Mouse (Mus musculus): ENCODE results near the gene Mttp.

GRCm38 (mm10) chr3:138133463-138133862 lies 11.3 kb downstream of the Mttp start:
- TF ChIP-seq POLR2A (IDR thresholded peaks at IDR 0.05; ENCODE audit: low read depth, low read length) (no peak), CTCF (IDR thresholded peaks at IDR 0.05; ENCODE audit: extremely low read depth, insufficient read depth, insufficient read length, insufficient replicate concordance) (no peak)
